Mouse (Mus musculus) erythroid progenitor cell, adult 5-6 weeks (primary cell): ENCODE measurements around the gene Cdhr2. TPM values are rescaled to one million over a fixed set of nuclear protein-coding genes. Genes with fewer than 3 reads are reported as not detected.

Experiments
- ATAC-seq: replicated peaks from 2 replicates; pipeline ENCODE4 v1.8.0; 2016; ENCODE audit warnings: moderate number of reproducible peaks, mild to moderate bottlenecking, moderate TSS enrichment, inconsistent platforms; ENCODE audit not compliant: poor library complexity, low FRiP score, severe bottlenecking
- total RNA-seq, 2 experiments: library from RNA; stranded (forward) in 1 of 2; stranded (reverse) in 1 of 2; fragments of 150-400 nt in 1 of 2; fragments of 186-747, 209-891 nt in 1 of 2; gene quantifications; 2 replicates each; pipeline versions ENCODE4 v1.2.3 to v1.2.4; 2015 to 2017; ENCODE audit warnings: low replicate concordance in 2 of 2

Cdhr2 gene
- total RNA-seq, 2 experiments from 2014 or later: not detected

DNA sequence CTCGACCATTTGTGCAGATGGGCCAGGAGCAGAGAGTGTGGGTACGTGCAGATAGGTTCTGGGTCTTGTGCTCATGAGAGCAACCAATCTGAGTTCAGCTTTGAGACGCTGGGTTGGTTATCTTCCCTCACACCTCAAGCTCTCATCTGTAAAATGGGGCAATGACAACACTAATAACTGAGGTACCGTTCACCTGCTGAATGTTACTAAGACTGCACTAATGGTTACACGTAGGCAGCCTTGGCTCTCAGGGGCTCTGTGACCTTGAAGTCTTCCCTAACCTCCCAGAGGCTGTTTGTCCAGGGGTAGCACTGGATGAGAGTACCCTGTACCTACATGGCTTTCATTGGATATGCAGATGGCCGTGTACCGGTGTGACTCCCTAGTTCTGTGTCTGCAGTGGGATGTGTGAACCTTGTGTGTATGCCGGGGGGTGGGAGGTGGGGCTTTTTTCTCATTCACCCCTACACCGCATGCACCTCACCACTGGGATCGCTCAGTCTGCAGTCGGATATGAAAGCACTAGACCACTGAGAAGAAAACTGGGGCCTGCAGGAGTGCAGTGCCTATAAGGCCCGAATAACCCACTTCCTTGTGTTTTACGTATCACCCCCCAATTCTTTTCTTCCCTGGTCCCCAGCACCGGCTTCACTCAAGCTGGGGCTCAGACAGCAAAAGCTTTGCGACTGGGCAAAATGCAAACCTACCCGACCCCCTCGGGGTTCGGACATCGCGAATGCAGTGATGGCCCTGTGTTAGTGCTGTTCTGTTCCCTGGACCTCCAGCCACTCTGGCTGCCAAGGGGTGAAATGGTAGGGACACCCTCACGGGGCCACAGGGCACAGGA is 8.3 kb upstream of the Cdhr2 start:
- no peak for ATAC-seq

GRCm38 (mm10) chr13:54693558-54694347 is 7.5 kb upstream of the Cdhr2 start, which contains the start of gene Rnf44:
Gene Rnf44 (minus strand): TSS chr13:54693907.
- peak; percentile 85 for ATAC-seq

DNA sequence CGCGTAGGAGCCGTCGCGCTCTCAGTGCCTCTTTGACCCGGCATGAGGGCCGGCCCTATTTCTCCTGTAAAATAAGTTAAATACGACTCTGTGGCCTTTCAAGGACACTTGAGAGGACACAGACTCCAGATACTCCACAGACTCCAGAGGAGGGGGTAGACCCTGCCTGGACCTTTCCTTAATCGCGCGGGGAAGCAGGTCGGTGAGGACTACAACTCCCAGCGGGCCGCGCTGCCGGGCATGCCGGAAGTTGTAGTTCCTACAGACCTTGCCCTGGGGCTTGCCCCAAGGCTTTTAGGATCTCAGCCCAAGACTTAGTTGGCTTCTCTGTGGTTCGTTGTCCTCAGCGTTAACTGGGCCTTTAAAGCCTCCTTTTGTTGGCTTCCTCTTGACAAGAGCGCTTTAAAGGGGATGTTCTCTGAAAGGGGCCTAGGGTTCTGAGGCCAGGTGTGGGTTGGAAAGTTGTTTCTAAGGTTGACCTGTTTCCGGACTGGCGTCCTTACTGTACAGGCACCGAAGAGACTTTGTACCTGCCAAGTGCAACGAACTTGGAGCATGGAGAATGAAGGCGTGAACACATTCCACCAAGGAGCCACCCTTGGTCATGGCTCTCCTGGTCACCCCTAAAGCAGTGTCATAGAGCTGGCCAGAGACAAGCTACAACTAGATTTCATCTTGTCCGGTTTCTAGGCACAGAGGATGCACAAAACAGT is 6.8 kb upstream of the Cdhr2 start:
- ATAC-seq: peak; percentile 74

DNA sequence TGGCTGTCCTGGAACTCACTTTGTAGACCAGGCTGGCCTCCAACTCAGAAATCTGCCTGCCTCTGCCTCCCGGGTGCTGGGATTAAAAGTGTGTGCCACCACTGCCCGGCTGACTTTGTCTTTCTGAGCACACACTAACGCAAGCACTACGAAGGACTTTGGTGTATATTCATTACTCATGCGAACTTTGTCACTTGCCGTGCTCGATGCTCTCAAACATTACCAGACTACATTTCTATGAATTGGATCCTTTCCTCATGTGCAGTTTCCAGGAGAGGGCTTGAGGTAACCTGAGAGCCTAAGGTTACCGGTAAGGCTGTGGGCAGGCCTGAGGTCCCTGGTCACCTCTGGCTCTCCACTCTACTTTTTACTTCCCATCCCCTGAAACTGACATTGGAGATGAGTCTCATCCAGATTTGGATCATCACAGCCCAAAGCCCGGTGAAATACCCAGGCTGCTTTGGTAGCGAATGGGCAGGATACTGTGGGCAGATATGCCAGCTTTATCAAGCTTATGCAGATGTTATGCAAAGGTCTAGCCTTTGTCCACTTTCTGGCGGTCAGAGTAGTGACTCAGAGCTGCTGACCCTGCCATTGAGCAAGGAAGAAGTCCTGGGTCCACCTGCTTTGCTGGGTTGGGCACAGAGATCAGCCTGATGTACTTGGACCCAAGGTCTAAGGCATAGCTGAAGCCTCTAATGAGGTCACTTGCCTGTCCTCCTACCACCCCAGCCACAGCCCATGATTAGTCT is 5.6 kb upstream of the Cdhr2 start:
- ATAC-seq: no peak

DNA sequence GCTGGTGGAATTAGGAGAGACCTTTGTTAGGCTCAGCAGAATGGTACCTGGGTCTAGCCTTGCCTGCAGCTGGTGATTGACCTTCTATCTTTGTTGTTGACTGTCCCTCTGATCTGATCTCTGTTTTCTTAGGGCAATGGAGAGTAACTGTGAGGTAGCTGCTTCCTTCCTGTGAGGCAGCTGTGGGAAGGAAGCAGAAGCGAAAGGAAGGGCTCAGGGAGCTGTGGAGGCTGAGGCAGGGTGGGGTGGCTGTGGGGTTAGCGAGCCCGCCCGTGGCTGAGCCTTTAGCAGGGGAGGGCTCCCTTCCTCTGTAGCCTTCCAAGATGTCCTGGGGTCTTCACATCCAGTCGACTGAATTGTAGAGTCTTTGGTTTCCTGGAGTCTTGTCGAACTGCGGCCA is 1.2 kb downstream of the Cdhr2 start:
- ATAC-seq: no peak

GRCm38 (mm10) chr13:54704890-54705289 is 3.6 kb downstream of the Cdhr2 start:
- ATAC-seq: no peak

DNA sequence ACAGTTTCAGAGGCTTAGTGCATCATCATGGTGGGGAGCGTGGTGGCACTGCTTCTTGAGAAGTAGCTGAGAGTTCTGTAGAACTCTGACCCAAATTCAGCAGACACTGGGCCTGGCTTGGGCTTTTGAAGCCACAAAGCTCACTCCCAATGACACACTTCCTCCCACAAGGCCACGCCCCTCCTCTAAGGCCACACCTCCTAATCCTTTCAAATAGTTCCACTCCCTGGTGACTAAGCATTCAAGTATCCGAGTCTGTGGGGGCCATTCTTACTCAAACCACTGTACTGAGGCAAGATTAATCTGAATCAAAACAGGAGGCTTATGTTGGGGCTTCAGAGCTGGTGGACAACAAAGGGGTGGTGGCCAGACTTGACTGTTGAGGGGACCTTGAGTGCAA is 9.6 kb downstream of the Cdhr2 start:
- ATAC-seq: no peak

DNA sequence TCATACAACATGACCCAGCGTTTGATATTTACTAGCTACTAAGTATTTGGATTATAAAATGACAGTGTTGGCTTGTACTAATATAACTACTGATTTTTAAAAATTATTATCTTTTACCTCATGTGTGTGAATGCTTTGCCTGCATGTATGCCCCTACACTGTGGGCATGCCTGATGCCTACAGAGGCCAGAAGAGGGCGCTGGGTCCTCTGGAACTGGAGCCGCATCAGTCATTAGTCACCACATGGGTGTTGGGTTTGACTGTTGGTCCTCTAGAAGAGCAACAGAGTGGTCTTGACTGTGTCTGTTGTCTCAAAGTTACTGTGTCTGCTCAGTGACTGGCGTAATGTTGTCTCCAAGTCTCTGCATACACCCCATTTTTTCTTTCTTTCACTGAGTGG is 13.1 kb downstream of the Cdhr2 start:
- ATAC-seq: no peak

- ATAC-seq: no peak
Measured at GRCm38 (mm10) chr13:54714996-54715395, 13.7 kb downstream of the Cdhr2 start.

DNA sequence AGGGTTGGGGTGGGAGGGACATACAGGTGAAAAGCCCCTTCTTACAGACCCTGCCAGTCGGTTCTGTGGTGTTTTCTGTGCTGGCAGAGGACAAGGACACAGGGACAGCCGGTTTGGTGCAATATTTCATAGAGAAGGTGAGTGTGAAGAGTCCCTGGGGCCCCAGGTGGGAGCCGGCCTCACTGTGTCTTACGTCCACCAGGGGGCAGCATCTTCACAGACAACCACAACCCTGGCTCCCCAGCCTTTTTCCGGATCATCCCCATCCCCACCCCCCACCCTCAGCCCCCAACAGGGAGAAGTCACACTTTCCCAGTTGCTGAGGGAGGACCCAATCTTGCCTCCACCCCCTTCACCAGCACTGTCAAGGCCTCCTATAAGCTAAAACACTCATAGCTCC is 15.7 kb downstream of the Cdhr2 start:
- peak; percentile 66; the same call in 1 of the 2 replicates for ATAC-seq

GRCm38 (mm10) chr13:54723143-54723542 is 21.9 kb downstream of the Cdhr2 start:
- ATAC-seq: no peak

GRCm38 (mm10) chr13:54726131-54726530 is 24.9 kb downstream of the Cdhr2 start:
- no peak for ATAC-seq

DNA sequence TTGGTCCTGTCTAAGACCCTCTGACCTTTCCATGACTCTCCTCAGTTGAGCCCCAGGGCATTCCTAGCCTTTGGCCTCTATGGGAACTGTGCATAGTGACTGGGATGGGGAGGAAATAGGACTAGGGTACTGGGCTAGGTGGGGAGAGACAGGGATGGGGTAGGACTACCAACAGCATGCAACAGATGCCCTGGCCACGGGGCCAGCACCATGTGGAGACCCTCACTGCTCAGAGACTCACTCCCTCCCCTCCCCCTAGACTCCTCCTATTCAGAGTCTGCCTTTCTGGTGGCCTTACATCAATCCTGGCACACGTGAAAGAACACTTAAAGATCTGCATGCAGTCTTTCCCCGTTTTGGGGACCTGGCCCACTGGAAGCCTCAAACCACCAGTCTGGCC is 35.7 kb downstream of the Cdhr2 start:
- ATAC-seq: no peak

- ATAC-seq: no peak
Measured at GRCm38 (mm10) chr13:54737488-54738212, 36.4 kb downstream of the Cdhr2 start.

GRCm38 (mm10) chr13:54738213-54738601 is 36.9 kb downstream of the Cdhr2 start:
- ATAC-seq: no peak

- no peak for ATAC-seq
Measured at GRCm38 (mm10) chr13:54746110-54746509, 44.8 kb downstream of the Cdhr2 start.

DNA sequence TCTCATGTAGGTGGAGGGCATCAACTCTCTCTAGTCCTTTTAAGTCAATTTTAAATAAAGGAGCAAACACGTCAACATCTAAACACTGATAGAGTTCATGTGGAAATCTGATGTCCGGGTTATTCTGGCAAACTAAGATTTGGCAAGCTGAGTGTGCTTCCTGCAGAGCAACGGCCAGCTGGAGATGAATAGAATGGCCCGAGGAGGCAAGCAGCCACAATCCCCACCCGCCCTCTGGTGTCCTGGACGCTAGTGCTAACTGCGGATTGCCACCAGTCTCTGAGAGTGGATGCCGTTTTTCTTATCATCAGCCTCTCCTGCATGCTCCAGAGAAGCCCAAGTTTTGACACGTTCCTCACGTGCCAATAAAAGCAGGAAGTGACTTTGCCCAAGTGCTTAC is 45.6 kb downstream of the Cdhr2 start:
- ATAC-seq: no peak

- ATAC-seq: no peak
Measured at GRCm38 (mm10) chr13:54748190-54748589, 46.9 kb downstream of the Cdhr2 start.

GRCm38 (mm10) chr13:54748721-54749060 is 47.4 kb downstream of the Cdhr2 start:
- no peak for ATAC-seq
